In the genomic region with DNA sequence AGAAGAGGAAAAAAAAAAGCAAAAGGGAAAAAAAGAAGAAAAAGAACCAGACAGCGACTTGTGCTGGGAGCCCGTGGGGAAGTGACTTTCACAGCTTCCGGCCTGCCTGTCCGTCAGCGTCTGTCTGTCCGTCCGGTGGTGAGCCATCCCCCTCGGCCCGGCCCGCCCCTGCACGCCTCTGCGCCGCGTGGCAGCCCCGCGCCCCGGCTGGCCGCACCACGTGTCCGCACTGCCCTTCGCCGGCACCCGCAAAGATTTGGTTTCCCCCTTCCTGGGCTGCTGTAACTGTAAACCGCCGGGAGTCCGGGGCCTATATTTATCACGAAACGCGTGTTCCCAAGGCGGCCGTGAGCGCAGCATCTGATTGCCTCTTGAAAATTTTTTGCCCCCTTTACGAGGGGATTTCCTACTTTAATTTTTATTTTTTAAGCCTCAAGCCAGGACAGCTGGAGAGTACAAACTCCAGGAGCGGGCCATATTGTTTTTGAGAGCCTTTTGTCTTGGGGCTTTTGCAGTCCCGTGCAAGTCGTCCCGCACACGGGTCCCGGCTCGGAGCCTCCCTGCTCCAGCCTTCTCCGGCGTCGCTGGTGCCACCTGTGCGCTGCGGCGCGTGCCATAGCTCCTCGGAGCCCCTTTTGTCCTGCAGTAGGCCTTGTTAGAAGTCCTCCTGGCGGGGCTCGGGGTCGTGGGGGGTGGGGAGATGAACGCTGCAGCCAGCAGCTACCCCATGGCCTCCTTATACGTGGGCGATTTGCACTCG, we compare ENCODE assay signal across 8 mouse cellular contexts. TPM values are rescaled to one million over a fixed set of nuclear protein-coding genes. Genes with fewer than 3 reads are reported as not detected.
A peak's percentile ranks its signal among the peaks of the same experiment; 100 is the strongest.
DNase-seq lines count a peak whose midpoint lies in the region; ATAC-seq and TF ChIP-seq lines count a peak whose summit lies in the region.
"Not testable (repeated sequence)": the region's sequence is repeated elsewhere in the genome, so short reads cannot be mapped to it uniquely, and the experiment has no call there.

No protein-coding gene starts in this region.

- peak; percentile 76 for ATAC-seq in forebrain, embryonic 12.5 days (ENCODE audit: low FRiP score)
- ATAC-seq in heart, embryonic 14.5 days (ENCODE audit: insufficient number of reproducible peaks, insufficient read depth, low FRiP score, low read depth) = not testable (repeated sequence)
- peak; percentile 21 for ATAC-seq in liver, embryonic 13.5 days (ENCODE audit: low read depth)
- peak; percentile 80 for ATAC-seq in midbrain, embryonic 13.5 days

- H3K27me3 ChIP-seq in forebrain, embryonic 12.5 days; heart, embryonic 14.5 days (ENCODE audit: control insufficient read depth, insufficient read depth, low read length); kidney, adult 2 months (replicated peaks; ENCODE audit: control insufficient read depth, insufficient read depth, low read length); liver, embryonic 13.5 days; midbrain, embryonic 13.5 days; small intestine, adult 2 months (ENCODE audit: control insufficient read depth, insufficient read depth, low read length): not testable (repeated sequence)

- peak; percentile 40 for DNase-seq in CD4-positive, CD25-positive, alpha-beta regulatory T cell, adult 2 months (ENCODE audit: low read depth, low spot score)
- DNase-seq in brain, embryonic 14.5 days (ENCODE audit: low read depth) = peak; percentile 33
- DNase-seq in kidney, adult 2 months = peak; percentile 54
- DNase-seq in liver, embryonic 13.5 days = not testable (repeated sequence)

- not testable (repeated sequence) for TF ChIP-seq CTCF in brain, embryonic 14.5 days (IDR thresholded peaks at IDR 0.05; ENCODE audit: borderline replicate concordance, extremely low read depth, insufficient read depth, insufficient read length); kidney, adult 2 months (conservative IDR thresholded peaks at IDR 0.05; ENCODE audit: insufficient read depth, insufficient read length, low read depth, low read length); small intestine, adult 2 months (IDR thresholded peaks at IDR 0.05; ENCODE audit: extremely low read depth, insufficient read length, insufficient replicate concordance, low read depth, low read length)

- H3K36me3 ChIP-seq in forebrain, embryonic 12.5 days (replicated peaks) = peaks cover 18% of the 10 kb centered on the region
- peaks cover 32% of the 10 kb centered on the region for H3K36me3 ChIP-seq in heart, embryonic 14.5 days (ENCODE audit: control insufficient read depth, insufficient read depth, low read length)
- not testable (repeated sequence) for H3K36me3 ChIP-seq in kidney, adult 2 months (ENCODE audit: control insufficient read depth, insufficient read depth, low read length); small intestine, adult 2 months (ENCODE audit: control insufficient read depth, insufficient read depth, low read length)
- peaks cover 45% of the 10 kb centered on the region for H3K36me3 ChIP-seq in liver, embryonic 13.5 days
- H3K36me3 ChIP-seq in midbrain, embryonic 13.5 days = peaks cover 14% of the 10 kb centered on the region

- H3K4me1 ChIP-seq in forebrain, embryonic 12.5 days = peaks cover 25% of the 10 kb centered on the region
- peaks cover 7 to 32% of the 10 kb centered on the region in 2 experiments; a peak in 3 of 4 replicates for H3K4me1 ChIP-seq in heart, embryonic 14.5 days (ENCODE audit: control insufficient read depth in 2 of 2, insufficient read depth in 2 of 2, low read length in 2 of 2)
- H3K4me1 ChIP-seq in kidney, adult 2 months (ENCODE audit: control insufficient read depth, insufficient read depth, low read length) = not testable (repeated sequence)
- H3K4me1 ChIP-seq in liver, embryonic 13.5 days (replicated peaks) = peaks cover 52% of the 10 kb centered on the region
- peaks cover 25% of the 10 kb centered on the region for H3K4me1 ChIP-seq in midbrain, embryonic 13.5 days (replicated peaks)
- peaks cover 10% of the 10 kb centered on the region; the same call in 1 of the 2 replicates for H3K4me1 ChIP-seq in small intestine, adult 2 months (ENCODE audit: control insufficient read depth, insufficient read depth, insufficient read length, low read length)

- peak overlapping the region; percentile 54 for H3K4me3 ChIP-seq in forebrain, embryonic 12.5 days (replicated peaks)
- H3K4me3 ChIP-seq in heart, embryonic 14.5 days (ENCODE audit: control insufficient read depth in 1 of 2, insufficient read depth in 1 of 2, low read depth in 1 of 2, low read length in 2 of 2) = peak overlapping the region; percentile 47 to 68
- H3K4me3 ChIP-seq in kidney, adult 2 months (ENCODE audit: insufficient read depth, low read depth, low read length) = peak overlapping the region; percentile 39
- peak overlapping the region; percentile 94 for H3K4me3 ChIP-seq in liver, embryonic 13.5 days (replicated peaks)
- H3K4me3 ChIP-seq in midbrain, embryonic 13.5 days (replicated peaks) = peak overlapping the region; percentile 62
- peak overlapping the region; percentile 62 for H3K4me3 ChIP-seq in small intestine, adult 2 months (ENCODE audit: low read depth, low read length)

- H3K4me2 ChIP-seq in forebrain, embryonic 12.5 days = peak overlapping the region; percentile 69
- H3K4me2 ChIP-seq in heart, embryonic 14.5 days (ENCODE audit: low read length) = peak overlapping the region; percentile 94
- H3K4me2 ChIP-seq in liver, embryonic 13.5 days = peak overlapping the region; percentile 81
- H3K4me2 ChIP-seq in midbrain, embryonic 13.5 days (replicated peaks) = peak overlapping the region; percentile 91

- H3K9ac ChIP-seq in forebrain, embryonic 12.5 days = peak overlapping the region; percentile 57
- peak overlapping the region; percentile 85 for H3K9ac ChIP-seq in heart, embryonic 14.5 days (ENCODE audit: low read length)
- H3K9ac ChIP-seq in liver, embryonic 13.5 days = peak overlapping the region; percentile 93
- peak overlapping the region; percentile 72 for H3K9ac ChIP-seq in midbrain, embryonic 13.5 days (replicated peaks)

- H3K9me3 ChIP-seq in forebrain, embryonic 12.5 days; heart, embryonic 14.5 days (ENCODE audit: control insufficient read depth, low read length); liver, embryonic 13.5 days (replicated peaks); midbrain, embryonic 13.5 days: not testable (repeated sequence)

- not testable (repeated sequence) for H3K27ac ChIP-seq in forebrain, embryonic 12.5 days; midbrain, embryonic 13.5 days; small intestine, adult 2 months (ENCODE audit: insufficient read depth, low read depth, low read length)
- peak overlapping the region; percentile 67 to 90 for H3K27ac ChIP-seq in heart, embryonic 14.5 days (replicated peaks in 1 of 2; ENCODE audit: control insufficient read depth in 1 of 2, insufficient read depth in 1 of 2, low read depth in 2 of 2, low read length in 2 of 2)
- peak overlapping the region; percentile 61; the same call in 1 of the 2 replicates for H3K27ac ChIP-seq in kidney, adult 2 months (ENCODE audit: insufficient read depth, low read depth, low read length)
- peak overlapping the region; percentile 96 for H3K27ac ChIP-seq in liver, embryonic 13.5 days

- WGBS in forebrain, embryonic 12.5 days = 1% methylated on average over 43 of the region's 55 CpGs
- 1% methylated on average over 27 of the region's 55 CpGs for WGBS in heart, embryonic 14.5 days
- 0% methylated on average over 51 of the region's 55 CpGs for WGBS in kidney, adult 2 months
- WGBS in liver, embryonic 13.5 days (ENCODE audit: insufficient replicate concordance) = 1% methylated on average over 40 of the region's 55 CpGs
- under 1% methylated on average over 47 of the region's 55 CpGs for WGBS in midbrain, embryonic 13.5 days
- under 1% methylated on average over 43 of the region's 55 CpGs for WGBS in small intestine, adult 2 months

- not testable (repeated sequence) for TF ChIP-seq POLR2A in brain, embryonic 14.5 days (IDR thresholded peaks at IDR 0.05; ENCODE audit: borderline replicate concordance, extremely low read depth, insufficient read depth, insufficient read length, poor library complexity, severe bottlenecking); kidney, adult 2 months (IDR thresholded peaks at IDR 0.05; ENCODE audit: low read depth, low read length); small intestine, adult 2 months (IDR thresholded peaks at IDR 0.05; ENCODE audit: low read depth, low read length)

RNA-seq across cellular contexts. Expression of a gene that starts 20.9 kb away (rescaled TPM):
- polyA plus RNA-seq in brain, embryonic 14.5 days (2012; rRNA removed) = 79.9 and 85.0 TPM in 2 replicates
- 35.5 and 36.0 TPM in 2 replicates for polyA plus RNA-seq in forebrain, embryonic 12.5 days (2016; fragmentation: Nextera tagmentation; extraction: Ambion mirVana)
- polyA plus RNA-seq in heart, embryonic 14.5 days (2014; fragmentation: Nextera tagmentation; extraction: Ambion mirVana) = 63.0 and 80.2 TPM in 2 replicates
- 57.8 and 67.1 TPM in 2 replicates for polyA plus RNA-seq in kidney, adult 2 months (2012; rRNA removed)
- 93.5 and 100 TPM in 2 replicates for polyA plus RNA-seq in liver, embryonic 13.5 days (2015; fragmentation: Nextera tagmentation; extraction: Ambion mirVana)
- 25.5 and 27.1 TPM in 2 replicates for polyA plus RNA-seq in midbrain, embryonic 13.5 days (2015; fragmentation: Nextera tagmentation; extraction: Ambion mirVana)
- 125 and 133 TPM in 2 replicates for polyA plus RNA-seq in small intestine, adult 2 months (2012; rRNA removed)

RNA-seq across cellular contexts. Expression of a gene that starts 40.3 kb away (rescaled TPM):
- 0.04 and 0.09 TPM in 2 replicates for polyA plus RNA-seq in brain, embryonic 14.5 days (2012; rRNA removed)
- polyA plus RNA-seq in forebrain, embryonic 12.5 days (2016; fragmentation: Nextera tagmentation; extraction: Ambion mirVana) = not detected in 2 replicates
- polyA plus RNA-seq in heart, embryonic 14.5 days (2014; fragmentation: Nextera tagmentation; extraction: Ambion mirVana) = not detected in 2 replicates
- polyA plus RNA-seq in kidney, adult 2 months (2012; rRNA removed) = 0.11 and 0.30 TPM in 2 replicates
- polyA plus RNA-seq in liver, embryonic 13.5 days (2015; fragmentation: Nextera tagmentation; extraction: Ambion mirVana) = 0.06 TPM in 1 of 2 replicates, not detected in the other
- polyA plus RNA-seq in midbrain, embryonic 13.5 days (2015; fragmentation: Nextera tagmentation; extraction: Ambion mirVana) = not detected in 2 replicates
- polyA plus RNA-seq in small intestine, adult 2 months (2012; rRNA removed) = 1.1 and 3.4 TPM in 2 replicates

RNA-seq across cellular contexts. Expression of a gene that starts 49.7 kb away (rescaled TPM):
- polyA plus RNA-seq in brain, embryonic 14.5 days (2012; rRNA removed) = 3.4 and 7.5 TPM in 2 replicates
- polyA plus RNA-seq in forebrain, embryonic 12.5 days (2016; fragmentation: Nextera tagmentation; extraction: Ambion mirVana) = 5.1 and 5.9 TPM in 2 replicates
- polyA plus RNA-seq in heart, embryonic 14.5 days (2014; fragmentation: Nextera tagmentation; extraction: Ambion mirVana) = 10.7 and 11.4 TPM in 2 replicates
- 3.5 and 4.1 TPM in 2 replicates for polyA plus RNA-seq in kidney, adult 2 months (2012; rRNA removed)
- 0.80 and 0.99 TPM in 2 replicates for polyA plus RNA-seq in liver, embryonic 13.5 days (2015; fragmentation: Nextera tagmentation; extraction: Ambion mirVana)
- polyA plus RNA-seq in midbrain, embryonic 13.5 days (2015; fragmentation: Nextera tagmentation; extraction: Ambion mirVana) = 5.5 and 6.6 TPM in 2 replicates
- polyA plus RNA-seq in small intestine, adult 2 months (2012; rRNA removed) = 1.3 TPM in 2 replicates

RNA-seq across cellular contexts. Expression of a gene that starts 60.0 kb away (rescaled TPM):
- polyA plus RNA-seq in brain, embryonic 14.5 days (2012; rRNA removed) = 0.15 and 0.25 TPM in 2 replicates
- polyA plus RNA-seq in forebrain, embryonic 12.5 days (2016; fragmentation: Nextera tagmentation; extraction: Ambion mirVana) = 0.29 TPM in 1 of 2 replicates, not detected in the other
- polyA plus RNA-seq in heart, embryonic 14.5 days (2014; fragmentation: Nextera tagmentation; extraction: Ambion mirVana) = not detected in 2 replicates
- polyA plus RNA-seq in kidney, adult 2 months (2012; rRNA removed) = 1.5 and 2.9 TPM in 2 replicates
- 0.16 and 0.38 TPM in 2 replicates for polyA plus RNA-seq in liver, embryonic 13.5 days (2015; fragmentation: Nextera tagmentation; extraction: Ambion mirVana)
- 0.13 TPM in 1 of 2 replicates, not detected in the other for polyA plus RNA-seq in midbrain, embryonic 13.5 days (2015; fragmentation: Nextera tagmentation; extraction: Ambion mirVana)
- polyA plus RNA-seq in small intestine, adult 2 months (2012; rRNA removed) = 23.9 and 72.2 TPM in 2 replicates

Comparison
In these comparisons a context has a peak if more than half of its experiments do, and no peak if none do; other contexts are left out.
1. H3K4me3 ChIP-seq: peak in every context shown above with its lines; median percentile 94 in liver, embryonic 13.5 days; 62 in midbrain, embryonic 13.5 days; 62 in small intestine, adult 2 months; 58 in heart, embryonic 14.5 days; 54 in forebrain, embryonic 12.5 days; 39 in kidney, adult 2 months.